Mouse (Mus musculus) bone marrow, adult 2 months (tissue): ENCODE measurements at regions not wholly inside any gene's neighbourhood (a gene's known extent, or its start where the extent isn't known, plus 50 kb on each side); places are given as distances from the start of the nearest gene placed in this dataset.

ENCODE experiments used
- H3K27ac ChIP-seq: fragments of 200-500 bp; 2 replicates; pipeline ENCODE4 v1.5.1; 2012; ENCODE audit warnings: low read depth, mild to moderate bottlenecking, control low read depth, inconsistent platforms, low read length; ENCODE audit not compliant: control insufficient read depth, poor library complexity, insufficient read depth
- H3K4me1 ChIP-seq: fragments of 200-500 bp; 2 replicates; pipeline ENCODE4 v1.6.1; 2011; ENCODE audit warnings: low read length; ENCODE audit not compliant: control insufficient read depth, insufficient read depth
- H3K4me3 ChIP-seq: fragments of 200-500 bp; replicated peaks from 2 replicates; pipeline ENCODE3; 2011; ENCODE audit warnings: mild to moderate bottlenecking, low read depth, low read length, control low read depth; ENCODE audit not compliant: control insufficient read depth
- CTCF ChIP-seq: fragments of 200-500 bp; IDR thresholded peaks from 2 replicates; pipeline ENCODE4 v1.5.1; 2011; ENCODE audit warnings: low read length, control low read depth; ENCODE audit not compliant: control insufficient read depth, insufficient read depth
- POLR2A ChIP-seq: fragments of 200-500 bp; IDR thresholded peaks from 2 replicates; pipeline ENCODE4 v1.6.1; 2011; ENCODE audit warnings: low read depth, mild to moderate bottlenecking, control low read depth, low read length, borderline replicate concordance; ENCODE audit not compliant: control insufficient read depth
- WGBS: fragments of 180-500 bp; shearing (Covaris S2); methylation state at CpG from one replicate; pipeline ENCODE4 v1.1.7; 2018; 5-methylcytosine and 5-hydroxymethylcytosine counted together

DNA sequence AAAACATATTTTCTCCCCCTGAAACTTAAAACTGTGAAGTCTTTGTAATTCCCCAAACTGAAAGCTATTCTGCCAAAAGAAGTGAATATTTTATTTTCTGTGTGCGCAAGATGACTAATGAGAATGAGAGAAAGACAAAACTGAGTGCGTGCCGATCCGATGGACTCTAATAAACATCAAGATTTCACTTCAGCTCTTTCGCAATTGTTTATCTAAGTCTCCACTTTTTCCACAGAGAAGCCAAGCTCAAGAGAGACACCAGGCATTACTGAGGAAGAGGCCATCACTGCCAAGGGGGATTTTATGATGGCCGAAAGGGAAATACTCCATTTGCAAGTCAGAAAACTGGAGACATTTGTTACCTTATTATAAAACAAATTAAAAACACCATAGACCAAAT, 55.0 kb upstream of the Uqcrfs1 start:
- Histone ChIP-seq H3K27ac (no peak overlapping the region), H3K4me1 (peaks cover 1% of the 10 kb centered on the region; the same call in 1 of the 2 replicates), H3K4me3 (no peak overlapping the region)
- TF ChIP-seq CTCF (no peak), POLR2A (no peak)
- 85% methylated on average over 6 of the region's 6 CpGs for WGBS

DNA sequence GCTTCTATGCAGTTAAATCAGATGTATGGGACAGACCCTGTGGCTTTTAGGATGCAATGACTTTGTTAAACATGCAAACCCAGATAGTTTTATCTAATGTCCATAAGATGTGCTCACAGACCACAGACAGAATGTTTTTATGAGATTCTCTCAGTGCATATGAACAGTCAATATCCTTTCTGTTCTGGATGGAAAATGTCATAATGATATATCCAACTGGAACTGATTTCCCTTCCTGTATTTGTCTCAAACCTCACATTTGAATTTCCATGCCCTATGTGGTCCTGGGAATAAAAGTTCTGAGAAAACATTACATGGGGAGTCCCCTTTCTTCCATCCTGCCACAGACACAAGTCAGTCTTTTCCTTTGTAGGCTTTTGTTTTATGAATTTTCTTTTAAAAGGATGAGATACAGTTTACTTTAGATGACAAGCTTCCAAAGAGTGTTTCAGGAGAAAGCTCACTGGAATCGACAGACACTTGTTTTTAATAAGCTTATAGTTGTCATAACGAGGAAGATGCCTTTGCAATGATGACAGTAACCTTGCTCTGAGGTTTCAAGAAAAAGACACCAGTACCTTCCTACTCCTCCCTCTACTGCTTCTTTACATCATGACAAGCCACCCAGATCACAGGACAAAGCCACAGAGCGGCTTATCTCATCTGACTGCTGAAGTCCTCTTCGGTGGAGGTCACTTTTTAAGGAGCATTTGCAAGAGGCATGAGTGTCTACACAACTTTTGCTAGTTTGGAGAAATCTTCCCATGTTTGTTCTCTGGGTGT, 55.7 kb upstream of the Uqcrfs1 start:
- Histone ChIP-seq H3K4me1 (peaks cover 1% of the 10 kb centered on the region; the same call in 1 of the 2 replicates), H3K27ac (no peak overlapping the region), H3K4me3 (no peak overlapping the region)
- TF ChIP-seq POLR2A: no peak
- TF ChIP-seq CTCF: no peak
- 71% methylated on average over 4 of the region's 4 CpGs for WGBS

DNA sequence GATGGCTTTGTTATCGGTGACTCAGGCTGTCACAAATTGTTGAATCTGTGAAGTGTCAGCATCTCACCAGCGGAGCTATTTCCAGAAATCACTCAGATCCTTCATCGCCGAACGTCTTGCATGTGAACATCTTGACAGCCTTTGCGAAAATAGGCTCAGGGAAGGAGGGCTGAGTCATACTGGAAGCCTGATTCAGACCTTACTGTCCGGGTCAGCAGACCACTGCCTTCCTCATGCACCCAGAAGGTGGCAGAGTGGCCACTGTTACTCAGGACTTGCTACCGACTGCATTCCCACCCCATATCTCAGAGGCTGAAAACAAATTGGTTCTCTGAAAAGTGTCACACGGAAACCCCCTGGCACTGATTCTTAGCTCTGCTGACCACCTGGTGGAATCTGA, 55.9 kb upstream of the Dusp22 start:
- WGBS: 33% methylated on average over 9 of the region's 9 CpGs
- no peak overlapping the region for H3K4me3 ChIP-seq
- TF ChIP-seq POLR2A: no peak
- TF ChIP-seq CTCF: peak; percentile 61
- H3K4me1 ChIP-seq: peaks cover 1% of the 10 kb centered on the region; the same call in 1 of the 2 replicates
- no peak overlapping the region for H3K27ac ChIP-seq

DNA sequence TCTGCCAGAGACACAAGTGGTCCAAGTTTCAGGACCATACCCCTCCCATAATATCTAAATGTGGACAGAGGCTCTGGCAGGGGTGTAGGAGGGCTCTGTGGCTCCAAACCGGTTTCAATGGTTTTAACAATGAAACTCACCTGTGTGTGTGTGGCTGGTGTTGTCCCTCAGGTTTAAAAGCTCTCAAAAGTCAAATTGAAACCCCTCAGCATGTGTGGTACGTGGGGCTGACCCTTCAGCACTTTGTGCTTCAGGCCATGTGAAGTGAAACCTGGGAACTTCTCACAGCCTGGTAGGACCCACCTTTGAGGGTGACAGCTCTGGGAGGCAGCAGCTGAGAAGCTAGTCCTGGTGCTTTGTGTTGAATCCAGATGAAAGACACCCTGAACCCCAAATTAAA, 52.5 kb upstream of the Dusp22 start:
- WGBS: 61% methylated on average over 2 of the region's 2 CpGs
- H3K4me1 ChIP-seq: peaks cover 1% of the 10 kb centered on the region; the same call in 1 of the 2 replicates
- TF ChIP-seq POLR2A: no peak
- no peak for TF ChIP-seq CTCF
- H3K27ac ChIP-seq: no peak overlapping the region
- no peak overlapping the region for H3K4me3 ChIP-seq

DNA sequence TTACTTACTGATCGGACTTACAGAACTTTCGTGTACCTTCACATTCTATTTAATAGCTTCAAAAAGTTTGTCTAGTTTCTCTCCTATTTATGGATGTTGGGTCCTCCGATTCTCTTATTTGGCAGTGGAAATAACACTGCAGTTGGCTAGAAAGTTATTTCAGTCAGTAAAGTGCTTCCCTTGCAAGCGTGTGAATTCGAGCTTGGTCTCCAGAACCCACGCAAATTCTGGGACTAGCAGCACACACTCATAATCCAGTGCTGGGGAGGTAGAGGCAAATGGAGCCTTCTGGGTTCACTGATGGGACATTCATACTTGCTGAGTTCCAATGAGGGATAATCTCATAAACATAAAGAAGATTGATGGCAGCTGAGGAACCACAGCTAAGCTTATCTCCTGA, 51.9 kb upstream of the Dusp22 start:
- WGBS: 80% methylated on average over 6 of the region's 6 CpGs
- no peak for TF ChIP-seq CTCF
- no peak for TF ChIP-seq POLR2A
- H3K4me1 ChIP-seq: peaks cover 1% of the 10 kb centered on the region; the same call in 1 of the 2 replicates
- H3K4me3 ChIP-seq: no peak overlapping the region
- no peak overlapping the region for H3K27ac ChIP-seq

DNA sequence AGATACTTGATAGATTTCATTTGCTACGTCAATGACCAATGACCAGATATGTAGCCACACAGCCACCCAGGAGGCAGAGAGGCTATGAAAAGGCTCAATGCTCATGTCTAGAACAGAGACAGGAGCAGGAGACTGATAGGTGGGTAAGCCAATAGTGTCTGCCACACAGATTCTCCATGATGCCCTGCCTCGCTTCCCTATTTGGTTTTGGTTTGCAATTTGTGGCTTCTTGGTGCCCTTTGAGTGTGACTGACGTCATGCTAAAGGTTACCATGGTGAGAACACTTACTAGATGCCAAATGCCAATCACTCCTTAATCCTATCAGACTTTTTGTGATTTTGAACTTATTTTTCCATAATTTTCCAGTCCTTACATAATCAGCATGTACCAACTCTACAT, 50.0 kb upstream of the Dusp22 start:
- H3K27ac ChIP-seq: no peak overlapping the region
- TF ChIP-seq CTCF (no peak), POLR2A (no peak)
- H3K4me1 ChIP-seq: no peaks in the 10 kb centered on the region; the same call in 1 of the 2 replicates
- WGBS: 39% methylated on average over 3 of the region's 3 CpGs
- H3K4me3 ChIP-seq: no peak overlapping the region
